Mouse (Mus musculus) lung, adult 18-20 months (tissue): ENCODE measurements around the gene Gm39115.
A peak's percentile ranks its signal among the peaks of the same experiment; 100 is the strongest.
"Not testable (repeated sequence)": the region's sequence is repeated elsewhere in the genome, so short reads cannot be mapped to it uniquely, and the experiment has no call there.

Experiments used
- DNase-seq, 2 experiments: peaks; one replicate each; pipeline ENCODE4 v3.0.0; 2022; ENCODE audit warnings: mixed read lengths in 2 of 2

Gm39115 gene

DNA sequence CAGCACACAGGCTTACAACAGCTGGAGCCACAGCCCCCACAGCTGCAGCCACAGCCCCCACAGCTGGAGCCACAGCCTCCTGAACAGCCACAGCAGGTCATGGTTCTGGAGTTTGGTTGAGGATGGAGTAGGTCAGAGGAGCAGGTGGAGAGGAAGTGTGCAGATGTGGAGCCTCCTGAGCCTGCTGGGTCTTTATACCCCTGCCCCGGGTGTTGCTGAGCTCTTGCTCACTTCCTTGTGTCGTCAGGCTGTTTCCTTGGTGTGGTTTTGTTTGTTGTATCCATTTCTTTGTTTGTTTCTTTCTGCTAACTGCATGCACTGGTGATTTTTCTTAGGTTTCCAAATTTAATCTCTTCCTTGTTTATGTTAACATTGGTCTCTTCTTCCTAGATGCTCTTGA lies at the start of gene Gm39115:
Gene Gm39115, minus strand, starts transcription at position 101 of the 400 bp plus-strand sequence.
- DNase-seq: not testable (repeated sequence)

DNA sequence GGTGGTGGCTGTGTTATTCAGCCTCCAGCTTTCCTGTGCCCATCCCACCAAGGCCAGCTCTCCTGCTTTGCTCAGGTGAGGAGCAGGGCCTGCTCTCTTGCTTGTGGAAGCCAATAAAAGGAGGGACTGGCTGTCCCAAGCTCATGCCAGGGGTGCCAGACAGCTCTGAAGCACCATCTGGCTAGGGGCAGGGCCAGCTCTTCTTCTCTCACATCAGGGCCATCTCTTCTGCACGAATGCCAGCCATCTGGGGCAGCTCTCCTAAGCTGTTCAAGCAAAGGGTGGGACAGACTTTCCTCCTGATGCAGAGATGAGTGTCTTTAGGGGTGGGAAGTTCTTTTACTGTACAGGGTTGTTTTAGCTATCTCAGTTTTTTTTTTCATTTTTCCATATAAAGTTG lies 45.2 kb upstream of the Gm39115 start:
- DNase-seq: no peak

DNA sequence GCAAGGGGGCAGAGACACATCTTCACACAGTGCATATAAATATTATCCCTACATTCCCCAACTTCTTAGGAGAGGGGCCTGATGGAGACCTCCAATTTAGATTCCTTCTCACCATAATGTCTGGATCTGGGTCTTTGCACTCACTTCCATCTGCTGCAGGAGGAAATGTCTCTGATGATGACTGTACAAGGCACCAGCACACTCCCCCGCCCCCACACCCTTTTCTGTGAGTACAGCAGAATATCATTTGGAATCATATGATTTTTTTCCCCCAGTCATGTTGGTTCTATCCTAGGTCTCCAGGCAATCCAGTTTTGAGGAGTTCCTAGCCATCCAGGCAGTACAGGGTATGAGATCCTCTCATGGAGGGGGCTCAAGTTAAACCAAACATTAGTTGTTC lies 42.9 kb upstream of the Gm39115 start:
- no peak for DNase-seq

DNA sequence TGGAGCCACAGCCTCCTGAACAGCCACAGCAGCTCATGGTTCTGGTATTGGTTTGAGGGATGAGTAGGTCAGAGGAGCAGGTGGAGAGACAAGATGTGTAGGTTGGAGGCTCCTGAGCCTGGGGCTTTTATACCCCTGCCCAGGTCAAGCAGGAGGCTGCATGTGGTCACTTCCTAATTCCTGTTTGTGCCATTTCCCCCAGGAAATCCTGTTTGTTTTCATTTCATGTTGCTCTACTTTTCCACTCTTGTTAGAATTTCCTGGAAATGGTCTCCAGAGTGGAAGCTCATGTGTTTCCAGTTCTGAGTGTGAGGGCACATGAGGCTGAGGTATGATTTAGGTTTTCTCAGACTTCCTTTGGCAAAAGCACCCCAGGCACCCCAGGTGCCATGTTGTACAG lies 40.1 kb upstream of the Gm39115 start, which contains the start of gene Krtap5-2:
Gene Krtap5-2, minus strand, starts transcription at position 101 of the 400 bp plus-strand sequence.
- not testable (repeated sequence) for DNase-seq

DNA sequence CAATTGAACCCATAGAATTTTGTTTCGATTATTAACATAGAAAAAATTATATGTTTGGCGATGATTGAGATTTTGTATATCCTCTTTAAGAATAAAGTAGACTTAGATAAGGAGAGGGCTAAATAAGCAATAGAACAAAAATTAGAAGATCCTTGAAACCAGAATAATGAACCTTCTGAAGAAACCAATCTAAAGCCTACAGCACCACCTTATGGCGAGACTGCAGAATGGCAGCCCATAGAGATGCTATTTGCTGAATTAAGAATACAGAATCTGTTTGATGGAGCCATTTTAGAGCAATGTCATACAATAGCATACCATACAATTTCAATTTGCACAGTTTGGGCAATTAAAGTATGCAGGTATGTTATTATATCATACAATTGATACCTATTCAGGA lies 34.0 kb upstream of the Gm39115 start:
- no peak for DNase-seq

DNA sequence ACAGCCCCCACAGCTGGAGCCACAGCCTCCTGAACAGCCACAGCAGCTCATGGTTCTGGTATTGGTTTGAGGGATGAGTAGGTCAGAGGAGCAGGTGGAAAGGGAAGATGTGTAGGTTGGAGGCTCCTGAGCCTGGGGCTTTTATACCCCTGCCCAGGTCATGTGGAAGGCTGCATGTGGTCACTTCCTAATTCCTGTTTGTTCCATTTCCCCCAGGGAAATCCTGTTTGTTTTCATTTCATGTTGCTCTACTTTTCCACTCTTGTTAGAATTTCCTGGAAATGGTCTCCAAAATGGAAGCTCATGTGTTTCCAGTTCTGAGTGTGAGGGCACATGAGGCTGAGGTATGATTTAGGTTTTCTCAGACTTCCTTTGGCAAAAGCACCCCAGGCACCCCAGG lies 29.8 kb upstream of the Gm39115 start, which contains the start of gene Gm4553:
Gene Gm4553, minus strand, starts transcription at position 101 of the 400 bp plus-strand sequence.
- not testable (repeated sequence) for DNase-seq

DNA sequence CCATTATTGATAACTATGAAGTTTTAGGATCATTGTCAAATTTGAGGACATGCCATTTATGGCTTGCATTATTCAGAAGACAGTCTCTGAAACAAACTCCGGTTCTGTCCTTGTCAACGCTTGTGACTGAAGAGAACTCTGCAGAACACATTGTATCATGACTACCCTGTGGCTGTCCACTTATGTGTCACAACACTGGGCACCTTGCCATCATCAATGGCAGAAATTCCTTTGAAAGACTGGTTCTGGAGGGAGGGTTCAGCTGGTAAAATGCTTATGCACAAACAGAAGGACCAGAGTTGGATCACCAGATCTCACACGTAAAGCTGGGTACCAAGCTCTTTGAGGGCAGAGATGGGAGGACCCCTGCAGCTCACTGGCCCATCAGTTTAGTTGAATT lies 23.5 kb upstream of the Gm39115 start:
- DNase-seq: no peak

DNA sequence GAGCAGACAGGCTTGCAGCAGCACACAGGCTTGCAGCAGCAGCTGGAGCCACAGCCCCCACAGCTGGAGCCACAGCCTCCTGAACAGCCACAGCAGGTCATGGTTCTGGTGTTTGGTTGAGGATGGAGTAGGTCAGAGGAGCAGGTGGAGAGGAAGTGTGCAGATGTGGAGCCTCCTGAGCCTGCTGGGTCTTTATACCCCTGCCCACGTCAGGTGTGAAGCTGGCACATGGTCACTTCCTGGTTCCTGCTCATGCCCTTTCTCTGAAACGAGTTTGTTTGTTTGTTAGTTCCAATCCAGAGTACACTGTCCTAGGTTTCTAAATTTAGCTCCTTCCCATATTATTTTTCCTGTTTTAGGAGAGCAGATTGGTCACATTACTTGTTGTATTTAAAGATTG lies 21.2 kb upstream of the Gm39115 start, which contains the start of gene Gm29735:
Gene Gm29735, minus strand, starts transcription at position 101 of the 400 bp plus-strand sequence.
- DNase-seq: not testable (repeated sequence)

DNA sequence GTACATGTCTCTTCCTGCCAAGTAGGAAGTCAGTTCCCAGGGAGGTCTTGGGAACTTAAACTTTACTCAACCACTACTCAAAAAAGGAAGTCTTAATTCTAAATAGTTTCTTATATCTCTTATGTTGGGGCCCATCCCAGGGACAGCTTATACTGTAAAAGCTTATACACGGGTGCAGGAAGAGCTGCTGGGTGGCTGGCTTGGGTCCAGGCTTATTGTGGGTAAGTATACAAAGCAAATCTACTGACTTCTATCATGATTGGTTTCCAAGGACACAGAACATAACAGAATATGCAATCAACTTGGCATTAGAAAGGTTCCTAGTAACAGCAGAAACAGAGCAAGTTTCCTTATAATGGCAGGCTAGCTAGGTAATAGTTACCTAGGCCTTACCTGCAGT lies 19.5 kb upstream of the Gm39115 start:
- peak in 1 of 2 experiments; percentile 11 for DNase-seq

DNA sequence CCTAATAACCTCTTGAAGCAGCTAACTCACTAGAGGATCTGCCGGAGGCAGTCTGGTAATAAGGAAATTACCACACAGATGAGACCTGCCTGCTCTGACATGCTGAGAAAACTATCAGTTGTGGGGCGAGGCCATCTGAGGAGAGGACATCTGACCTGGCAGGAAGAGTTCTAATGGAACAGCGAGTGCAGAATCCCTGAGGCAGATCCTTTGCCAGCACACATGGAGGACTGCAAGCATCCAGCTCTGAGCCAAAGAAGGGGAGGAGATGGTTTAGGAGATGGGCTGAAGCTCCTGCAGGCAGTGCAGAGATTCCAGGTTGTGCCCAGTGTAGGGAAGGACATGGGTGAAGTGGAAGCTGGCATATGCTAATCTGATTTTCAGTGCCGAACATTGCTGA lies 16.4 kb upstream of the Gm39115 start:
- no peak for DNase-seq

DNA sequence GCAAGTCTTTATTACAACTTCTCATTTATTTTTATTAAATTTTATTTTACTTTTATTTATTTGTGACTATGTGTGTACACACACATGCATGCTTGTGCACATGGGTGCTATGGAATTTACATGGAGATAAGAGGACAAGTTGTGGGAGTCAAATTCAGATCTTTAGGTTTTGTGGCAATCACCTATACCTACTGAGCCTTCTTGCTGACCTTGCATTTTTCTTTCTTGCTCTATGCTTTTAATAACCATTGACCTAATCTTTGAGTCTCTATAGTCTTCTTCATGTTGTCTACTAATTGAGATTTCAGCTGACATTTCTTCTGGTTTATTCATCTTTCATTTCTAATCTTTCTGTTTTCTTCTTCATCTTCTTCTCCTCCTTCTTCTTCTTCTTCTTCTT lies 12.8 kb upstream of the Gm39115 start:
- DNase-seq: no peak

DNA sequence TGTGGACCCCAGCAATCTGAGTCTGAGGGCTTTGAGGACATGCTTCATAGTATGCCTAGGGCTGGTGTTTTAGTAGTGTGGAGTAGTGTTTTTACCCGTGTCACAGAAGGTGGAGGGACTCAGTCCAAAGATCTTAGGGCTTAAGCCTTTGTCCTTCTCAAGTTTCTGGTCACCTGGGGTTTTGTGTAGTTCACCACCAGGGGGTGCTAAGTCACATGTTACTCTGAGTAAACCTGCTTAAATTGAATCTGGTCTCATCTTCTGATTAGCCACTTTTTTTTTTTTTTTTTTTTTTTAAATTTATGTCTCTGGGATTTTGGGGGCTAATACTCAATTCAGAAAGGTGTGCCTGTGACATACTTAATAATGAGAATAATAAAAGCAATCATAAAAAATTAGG lies 10.2 kb upstream of the Gm39115 start:
- peak; percentile 21 to 59 for DNase-seq

DNA sequence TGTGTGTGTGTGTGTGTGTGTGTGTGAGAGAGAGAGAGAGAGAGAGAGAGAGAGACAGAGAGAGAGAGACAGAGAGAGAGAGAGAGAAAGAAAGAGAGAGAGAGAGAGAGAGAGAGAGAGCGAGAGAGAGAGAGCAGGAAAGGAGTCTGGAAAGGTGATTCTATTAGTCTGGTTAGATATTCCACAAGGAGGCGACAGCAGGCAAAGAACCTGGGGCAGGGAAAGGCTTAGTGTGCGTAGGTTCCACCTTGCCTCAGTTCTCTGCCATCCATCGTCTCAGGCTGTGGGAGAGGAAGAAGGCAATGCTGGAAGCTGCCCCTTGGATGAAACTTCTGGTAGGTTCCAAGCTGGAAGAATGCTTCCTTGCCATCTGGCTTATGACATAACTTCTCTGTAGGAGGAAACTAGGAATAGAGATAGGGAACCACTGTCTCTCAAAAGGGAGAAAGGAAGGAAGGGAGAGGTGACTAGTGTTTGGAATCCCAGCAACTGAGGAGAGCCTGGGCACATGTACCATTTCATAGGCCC lies 9.6 kb upstream of the Gm39115 start:
- DNase-seq: no peak

DNA sequence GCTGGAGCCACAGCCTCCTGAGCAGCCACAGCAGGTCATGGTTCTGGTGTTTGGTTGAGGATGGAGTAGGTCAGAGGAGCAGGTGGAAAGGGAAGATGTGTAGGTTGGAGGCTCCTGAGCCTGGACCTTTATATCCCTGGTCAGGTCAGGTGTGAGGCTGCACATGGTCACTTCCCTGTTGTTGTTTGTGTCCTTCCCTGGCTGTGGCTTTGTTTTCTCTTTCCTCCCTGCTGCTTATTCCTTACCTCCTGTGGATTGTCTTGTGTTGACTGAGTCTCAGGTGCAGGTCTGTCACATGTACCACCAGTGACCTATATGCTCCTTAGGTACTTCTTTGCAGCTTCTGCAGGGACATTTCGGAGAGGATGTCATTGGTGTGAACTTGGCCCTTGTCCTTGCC lies 8.7 kb upstream of the Gm39115 start, which contains the start of gene Gm45337:
Gene Gm45337, minus strand, starts transcription at position 101 of the 400 bp plus-strand sequence.
- DNase-seq: no peak

DNA sequence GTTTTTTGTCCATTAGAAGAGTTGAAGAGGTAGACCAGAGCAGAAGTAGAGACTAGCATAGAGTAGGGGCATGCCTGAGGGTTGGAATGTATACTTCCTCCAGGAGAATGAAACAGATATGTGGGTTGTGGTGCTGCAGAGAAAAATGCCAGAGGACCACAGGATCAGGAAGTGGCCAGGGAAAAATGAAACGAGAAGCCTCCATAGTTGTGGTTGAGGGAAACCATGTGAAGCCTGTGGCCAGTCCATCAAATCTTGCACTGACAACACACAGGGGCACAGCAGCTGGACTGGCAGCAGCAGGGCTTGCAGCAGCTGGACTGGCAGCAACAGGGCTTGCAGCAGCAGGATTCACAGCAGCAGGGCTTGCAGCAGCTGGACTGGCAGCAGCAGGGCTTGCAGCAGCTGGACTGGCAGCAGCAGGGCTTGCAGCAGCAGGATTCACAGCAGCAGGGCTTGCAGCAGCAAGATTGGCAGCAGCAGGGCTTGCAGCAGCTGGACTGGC lies 7.7 kb upstream of the Gm39115 start:
- DNase-seq: not testable (repeated sequence)

DNA sequence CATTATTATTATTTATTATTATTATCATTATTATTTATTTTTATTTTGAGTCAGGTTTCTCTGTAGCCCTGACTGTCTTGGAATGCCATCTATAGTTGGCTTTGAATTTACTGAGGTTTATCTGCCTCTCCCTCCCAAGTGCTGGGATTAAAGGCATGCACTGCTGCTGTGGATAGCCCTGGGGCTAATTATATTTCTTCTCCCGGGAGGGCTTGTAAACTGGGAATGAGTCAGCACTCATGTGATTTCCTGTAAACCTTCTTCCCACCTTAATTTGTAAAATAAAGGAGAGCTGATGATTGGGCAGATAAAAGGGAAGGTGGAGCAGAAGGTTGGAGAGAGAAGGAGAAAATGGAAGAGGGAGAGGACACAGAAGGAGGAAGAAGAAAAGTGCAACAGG lies 4.9 kb upstream of the Gm39115 start:
- no peak for DNase-seq

DNA sequence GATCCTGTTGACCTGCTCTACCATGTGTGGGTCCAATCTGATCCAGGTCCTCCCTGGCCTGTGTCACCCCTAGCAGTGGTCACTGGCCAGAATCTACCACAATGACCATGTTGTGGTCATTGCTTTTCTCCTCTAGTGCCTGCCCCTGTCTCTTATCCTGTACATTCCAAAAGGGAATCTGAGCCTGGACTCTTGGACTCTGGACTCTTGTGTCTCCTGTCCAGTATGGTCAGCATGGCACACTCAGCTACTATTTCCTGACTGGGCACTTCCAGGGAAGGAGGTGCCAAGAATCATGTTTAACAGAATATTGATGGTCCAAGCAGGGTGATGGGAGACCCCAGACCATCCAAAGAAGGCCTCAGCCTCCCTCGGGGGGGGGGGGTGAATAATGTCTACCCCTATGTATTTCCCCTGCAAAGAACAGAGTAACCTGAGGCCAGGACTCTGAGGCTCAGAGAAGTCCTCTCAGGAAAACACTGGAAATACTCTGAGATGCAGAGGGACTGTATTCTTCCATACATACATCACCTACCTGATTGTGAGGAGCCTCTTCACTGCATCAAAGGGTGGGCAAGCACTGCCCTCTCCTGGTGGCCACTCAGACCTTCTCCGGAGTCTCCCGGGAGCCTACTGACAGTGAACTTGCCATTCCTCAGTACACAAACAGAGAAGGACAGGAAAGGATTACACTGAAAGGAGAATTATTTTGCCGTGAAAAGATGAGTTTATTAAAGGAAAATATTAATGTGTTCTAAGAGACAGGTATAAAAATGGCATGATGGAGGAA lies 1.4 kb downstream of the Gm39115 start:
- DNase-seq: no peak

DNA sequence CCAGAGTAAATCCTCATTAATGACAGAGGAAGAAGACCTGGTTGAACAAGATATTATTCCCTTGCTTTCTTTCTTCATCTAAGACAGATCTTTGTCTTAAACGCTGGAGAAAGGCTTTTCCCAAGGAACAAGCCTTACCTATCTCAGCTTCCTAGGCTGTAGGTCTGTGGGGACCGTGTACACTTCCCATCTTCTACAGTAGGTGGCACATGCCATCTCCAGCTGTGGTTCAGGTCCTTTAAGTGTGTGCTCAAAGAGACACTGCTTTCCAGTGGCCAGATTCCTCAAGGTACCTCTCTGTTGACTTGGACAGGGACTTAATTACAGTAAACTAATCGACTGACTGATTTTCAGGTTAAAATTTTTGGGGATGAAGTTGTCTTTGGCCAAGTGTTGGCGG lies 7.0 kb downstream of the Gm39115 start:
- DNase-seq: no peak

DNA sequence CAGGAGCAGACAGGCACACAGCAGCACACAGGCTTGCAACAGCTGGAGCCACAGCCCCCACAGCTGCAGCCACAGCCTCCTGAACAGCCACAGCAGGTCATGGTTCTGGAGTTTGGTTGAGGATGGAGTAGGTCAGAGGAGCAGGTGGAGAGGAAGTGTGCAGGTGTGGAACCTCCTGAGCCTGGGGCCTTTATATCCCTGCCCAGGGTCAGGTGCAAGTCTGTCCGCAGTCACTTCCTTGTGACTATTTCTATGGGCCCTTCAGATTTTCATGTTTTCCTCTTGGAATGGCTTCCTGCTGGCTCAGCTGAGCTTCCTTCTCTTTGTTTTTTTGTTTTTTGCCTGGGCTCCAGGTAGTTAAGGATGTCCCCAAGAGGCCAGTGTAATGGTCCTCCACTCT lies 15.2 kb downstream of the Gm39115 start, which contains the start of gene Gm45618:
Gene Gm45618, minus strand, starts transcription at position 101 of the 400 bp plus-strand sequence.
- not testable (repeated sequence) for DNase-seq

DNA sequence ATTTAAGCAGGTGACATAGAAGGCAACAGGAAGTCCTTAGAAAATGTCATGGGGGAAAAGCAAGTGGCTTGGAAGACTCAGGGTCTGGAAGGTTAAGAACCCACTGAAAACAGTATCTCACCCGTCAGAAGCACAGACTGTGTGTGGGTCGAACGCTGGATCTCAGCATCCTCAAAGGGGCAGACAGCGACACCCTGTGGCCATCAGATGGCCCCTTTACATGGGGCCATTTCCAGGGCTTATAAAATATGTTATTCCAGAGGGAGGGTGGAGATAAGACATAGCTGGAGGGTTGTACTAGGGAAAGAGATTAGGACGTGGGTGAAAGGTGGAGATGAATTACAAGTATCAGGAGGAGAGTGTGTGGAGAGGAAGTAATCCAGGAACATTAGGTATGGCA lies 16.2 kb downstream of the Gm39115 start:
- no peak for DNase-seq

DNA sequence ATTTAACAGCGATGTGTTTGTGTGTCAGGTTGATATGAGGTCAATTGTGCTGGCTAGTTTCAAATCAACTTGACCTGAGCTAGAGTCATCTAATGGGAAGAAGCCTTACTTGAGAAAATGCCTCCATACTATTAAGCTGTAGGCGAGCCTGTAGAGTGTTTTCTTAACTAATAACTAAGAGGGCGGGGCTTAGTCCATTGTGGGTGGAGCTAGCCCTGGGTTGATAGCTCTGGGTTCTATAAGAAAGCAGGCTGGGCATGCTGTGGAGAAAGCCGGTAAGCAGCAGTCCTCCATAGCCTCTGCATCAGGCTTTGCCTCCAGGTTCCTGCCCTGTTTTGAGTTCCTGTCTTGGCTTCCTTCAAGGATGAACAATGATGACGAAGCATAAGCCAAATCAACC lies 31.1 kb downstream of the Gm39115 start:
- no peak for DNase-seq

DNA sequence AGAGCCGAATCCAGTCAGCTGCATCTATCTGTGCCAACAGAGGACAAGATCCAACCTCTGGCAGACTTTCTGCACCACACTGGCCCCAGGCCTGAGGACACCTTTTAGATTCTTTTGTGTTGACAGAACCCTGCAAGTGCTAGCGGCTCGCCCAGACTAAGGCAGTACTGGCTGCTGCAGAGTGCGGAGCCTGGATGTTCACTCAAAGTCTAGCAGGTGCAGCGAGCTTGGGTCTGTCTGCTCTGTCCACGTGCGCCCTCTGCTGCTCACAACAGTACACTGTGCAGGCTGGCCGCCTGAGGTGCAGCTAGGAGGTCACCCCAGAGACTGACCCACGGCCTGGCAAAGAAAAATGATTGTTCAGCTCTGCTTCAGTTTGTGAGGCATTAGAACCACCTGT lies 38.1 kb downstream of the Gm39115 start:
- DNase-seq: peak; percentile 80 to 81

DNA sequence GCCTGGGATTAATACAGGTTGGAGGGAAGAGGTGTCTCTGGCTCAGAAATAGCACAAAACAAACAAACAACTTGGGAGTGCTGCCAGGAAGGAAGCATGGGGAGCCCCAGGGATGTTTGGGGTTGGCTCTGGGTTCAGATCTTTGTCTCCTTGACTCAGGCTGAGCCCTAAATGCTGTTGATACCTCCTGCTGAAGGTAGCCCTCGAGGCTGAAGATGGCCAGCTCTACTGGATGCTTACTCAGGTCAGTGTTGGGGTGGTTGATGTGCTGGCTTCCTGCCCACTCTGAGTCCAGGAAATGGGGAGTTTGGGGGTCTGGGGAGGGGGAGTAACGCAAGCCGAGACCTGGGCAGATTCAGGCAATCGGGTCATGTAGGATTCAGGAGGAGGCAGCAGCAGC lies 39.1 kb downstream of the Gm39115 start:
- DNase-seq: no peak
